Mouse (Mus musculus) T-helper 17 cell (primary cell): ENCODE measurements around the gene Il13.

Experiments used
- in situ Hi-C, 2 experiments: fragments of 300-600 bp; cut with MboI, MseI; formaldehyde crosslinking; loops; 1 replicate in 1 of 2; 2 replicates in 1 of 2; pipeline ENCODE4 v1.15.1; 2025; ENCODE audit warnings: high pct_unique_total_duplicates in 2 of 2

Il13 gene

GRCm38 (mm10) chr11:53585510-53585909 is 49.0 kb downstream of the Il13 start:
- in situ Hi-C loops: loop anchor here in 1 of 2 experiments (5.0 to 10.0 kb wide), 3 partner anchors 42 to 1879 kb away; partner anchors contain the start of genes Atox1 and G3bp1

GRCm38 (mm10) chr11:53584849-53585248 is 49.7 kb downstream of the Il13 start:
- in situ Hi-C loops: loop anchor here in 1 of 2 experiments (5.0 to 10.0 kb wide), 3 partner anchors 42 to 1880 kb away; partner anchors contain the start of genes Atox1 and G3bp1

GRCm38 (mm10) chr11:53583151-53583550 is 51.4 kb downstream of the Il13 start:
- in situ Hi-C loops: loop anchor here in 1 of 2 experiments (10.0 kb wide), 1 partner anchor 1882 kb away; the partner anchor contains the start of genes Atox1 and G3bp1
